Mouse (Mus musculus) testis, adult 2 months (tissue): ENCODE measurements around the gene Fam129a.

Source experiments
- CTCF ChIP-seq: fragments of 200-500 bp; IDR thresholded peaks from 2 replicates; pipeline ENCODE4 v1.5.1; 2012; ENCODE audit warnings: low read depth, mild to moderate bottlenecking, inconsistent platforms, low read length, moderate library complexity; ENCODE audit not compliant: control insufficient read depth, insufficient read depth, insufficient replicate concordance
- POLR2A ChIP-seq: fragments of 200-500 bp; IDR thresholded peaks from 2 replicates; pipeline ENCODE4 v1.6.1; 2012; ENCODE audit warnings: low read depth, mild to moderate bottlenecking, inconsistent platforms, low read length, moderate library complexity; ENCODE audit not compliant: control insufficient read depth

DNA sequence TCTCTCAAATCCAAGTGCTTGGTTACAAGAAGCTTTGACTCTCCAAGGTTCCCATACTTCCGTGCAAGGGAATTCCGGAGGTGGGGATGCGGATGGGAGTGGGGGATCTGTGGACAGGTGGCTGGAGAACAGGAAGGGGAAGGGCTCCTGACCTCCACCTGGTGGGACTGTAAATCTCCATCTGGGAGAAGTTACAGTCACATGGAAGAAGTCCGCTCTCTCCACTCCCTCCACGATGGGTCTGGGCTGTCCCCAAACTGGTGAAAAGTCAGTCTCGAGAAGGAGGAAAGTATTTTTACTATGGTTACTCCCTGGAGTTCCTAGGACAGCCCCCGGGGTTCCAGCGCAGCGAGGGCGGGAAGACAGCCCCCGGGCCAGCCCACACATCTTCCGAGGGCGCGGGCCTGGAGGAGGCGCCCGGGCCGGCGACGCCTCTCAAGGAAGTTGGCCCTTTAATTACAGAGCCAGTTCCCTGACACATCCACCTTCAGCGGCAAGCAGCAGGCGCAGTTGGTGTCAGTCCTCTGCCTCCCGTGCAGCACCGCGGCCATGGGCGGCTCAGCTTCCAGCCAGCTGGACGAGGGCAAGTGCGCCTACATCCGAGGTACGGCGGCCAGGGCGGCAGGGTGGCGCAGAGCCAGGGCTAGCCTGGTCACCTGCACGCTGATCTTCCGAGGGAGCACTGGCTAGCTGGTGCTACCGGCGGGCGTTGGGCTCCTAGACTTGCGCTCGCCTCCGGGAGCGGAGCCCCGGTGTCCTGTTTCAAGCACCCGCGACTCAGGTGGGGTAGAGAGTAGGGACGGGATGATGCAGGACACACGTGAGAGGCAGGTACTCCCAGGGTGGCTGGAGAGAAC is at the start of gene Fam129a:
- TF ChIP-seq CTCF (no peak), POLR2A (peak; percentile 64; the same call in 1 of the 2 replicates)
